Mouse (Mus musculus) spleen, embryonic (tissue): ENCODE results near the gene Cdc42se1.

Source experiments
- CTCF ChIA-PET: fragments of 350-600 bp; sonication (Branson Sonifier 250); formaldehyde crosslinking; loops from one replicate; lab custom pipeline; 2022; lab: Charles Lee

Gene Cdc42se1

DNA sequence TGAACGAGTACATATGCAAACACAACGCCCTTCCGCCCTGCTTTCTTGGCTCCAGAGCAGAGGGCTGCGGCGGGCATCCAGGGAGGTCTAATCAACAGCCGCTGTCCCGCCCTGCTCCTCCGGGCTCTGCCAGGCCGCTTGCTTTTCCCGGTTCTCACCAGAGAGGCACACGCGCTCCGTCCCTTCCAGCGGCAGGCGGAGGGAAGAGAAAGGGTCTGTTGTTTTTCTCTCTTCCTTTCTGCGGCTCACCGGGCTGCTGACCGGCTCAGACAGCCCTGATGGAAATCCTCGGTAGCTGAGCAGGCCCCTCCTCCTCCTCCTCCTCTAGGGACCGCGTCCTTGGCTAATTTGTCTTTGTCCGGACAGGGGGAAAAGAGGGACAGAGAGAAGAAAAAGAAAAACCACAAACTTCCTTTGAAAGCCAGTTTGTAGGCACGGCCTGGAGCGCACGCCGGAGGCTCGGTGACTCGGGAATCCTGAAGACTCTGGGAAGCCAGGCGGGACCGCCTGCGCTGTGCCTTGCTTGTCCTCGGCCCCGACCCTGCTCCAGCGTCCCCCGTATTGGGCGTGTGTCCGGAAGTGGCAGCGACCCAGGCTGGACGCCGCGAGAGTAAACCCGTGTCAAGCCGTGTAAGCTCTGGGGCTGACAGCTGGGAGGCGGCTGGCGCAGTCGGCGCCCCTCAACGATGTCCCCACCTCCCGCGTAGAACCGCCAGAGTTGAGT is 54.5 kb downstream of the Cdc42se1 start:
- CTCF ChIA-PET = no interaction called here

DNA sequence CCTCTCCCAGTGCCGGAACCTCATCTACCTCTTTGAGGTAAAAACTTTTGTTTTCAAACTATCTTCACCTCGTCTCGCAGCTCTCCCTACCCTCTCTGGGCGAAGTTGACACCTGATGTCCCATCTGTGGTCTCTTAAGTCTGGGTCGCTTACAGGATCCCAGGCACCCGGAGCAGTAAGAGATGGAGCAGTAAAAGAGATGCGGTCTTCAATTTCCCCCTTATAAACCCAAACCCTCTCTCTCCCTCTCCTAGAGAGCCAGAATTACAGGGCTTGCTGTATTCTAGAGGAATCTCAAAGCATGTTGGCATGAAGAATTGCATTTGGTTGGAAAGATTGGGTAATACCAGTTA is 55.0 kb downstream of the Cdc42se1 start:
- CTCF ChIA-PET = no interaction called here

GRCm38 (mm10) chr3:95284062-95284461 is 55.5 kb downstream of the Cdc42se1 start:
- CTCF ChIA-PET = interaction anchor here (0.7 kb wide), 1 partner anchor 76 kb away, joined by 3 read pairs; no protein-coding TSS in a partner anchor

GRCm38 (mm10) chr3:95284501-95285281 is 56.2 kb downstream of the Cdc42se1 start:
- CTCF ChIA-PET = interaction anchor here (0.7 kb wide), 1 partner anchor 77 kb away, joined by 3 read pairs; no protein-coding TSS in a partner anchor

DNA sequence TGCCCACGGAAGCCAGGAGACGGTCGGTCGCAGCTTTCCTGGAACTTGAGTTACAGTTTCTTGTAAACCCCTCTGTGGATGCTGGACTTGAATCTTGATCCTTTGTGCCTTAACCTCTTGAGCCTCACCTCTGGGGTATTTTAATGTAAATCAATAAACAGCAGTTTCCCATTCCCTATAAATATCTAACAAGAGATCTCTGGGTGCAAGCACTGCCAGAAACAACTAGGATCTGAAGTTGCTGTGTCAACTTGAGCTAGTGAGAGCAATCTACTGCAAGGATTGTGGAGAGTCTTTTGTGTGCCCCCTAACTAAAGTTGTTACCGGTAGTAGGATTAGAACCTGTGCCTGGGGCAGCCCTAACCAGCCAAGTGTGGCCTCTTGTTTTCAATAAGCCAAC is 56.9 kb downstream of the Cdc42se1 start:
- CTCF ChIA-PET = no interaction called here
